Mouse (Mus musculus): ENCODE data around the gene Clk4. TPM values are rescaled to one million over a fixed set of nuclear protein-coding genes. Genes with fewer than 3 reads are reported as not detected.

Clk4 gene
- polyA plus RNA-seq, 1 experiment from 2014 or later, result 138 TPM

DNA sequence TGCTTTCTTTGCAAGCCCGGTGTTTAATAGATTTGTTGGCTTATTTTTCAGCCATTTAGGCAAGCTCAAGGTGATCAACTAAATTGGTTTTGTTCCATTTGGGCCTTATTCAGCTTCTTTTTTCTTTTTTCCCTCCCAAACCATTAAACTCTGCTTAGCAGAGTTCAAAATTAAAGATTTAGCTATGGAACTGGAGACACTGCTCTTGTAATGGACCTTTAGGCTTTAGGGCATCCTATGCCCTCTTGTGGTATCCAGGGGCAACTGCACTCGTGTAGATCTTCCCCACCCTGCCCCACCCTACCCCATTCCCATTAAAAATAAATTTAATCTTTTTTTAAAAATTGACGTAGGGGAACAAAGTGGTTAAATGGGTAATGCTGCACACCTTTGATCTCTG is 3.8 kb downstream of the Clk4 start:
- no peaks in the 10 kb centered on the region for H3K9me3 ChIP-seq
- 0 out of 2 replicates have a peak overlapping the region, but pooled peaks have one; percentile 13 for H3K4me3 ChIP-seq
- no peak overlapping the region for H3K9ac ChIP-seq
- ATAC-seq (ENCODE audit: insufficient number of reproducible peaks, insufficient read depth, low FRiP score, low TSS enrichment, low read depth), result no peak
- peak overlapping the region; percentile 84 for H3K4me2 ChIP-seq
- peaks cover 18% of the 10 kb centered on the region for H3K36me3 ChIP-seq
- H3K27me3 ChIP-seq, result no peaks in the 10 kb centered on the region
- 45% methylated on average over 3 of the region's 3 CpGs for WGBS
- peaks cover 32% of the 10 kb centered on the region for H3K4me1 ChIP-seq
- H3K27ac ChIP-seq, result no peak overlapping the region

DNA sequence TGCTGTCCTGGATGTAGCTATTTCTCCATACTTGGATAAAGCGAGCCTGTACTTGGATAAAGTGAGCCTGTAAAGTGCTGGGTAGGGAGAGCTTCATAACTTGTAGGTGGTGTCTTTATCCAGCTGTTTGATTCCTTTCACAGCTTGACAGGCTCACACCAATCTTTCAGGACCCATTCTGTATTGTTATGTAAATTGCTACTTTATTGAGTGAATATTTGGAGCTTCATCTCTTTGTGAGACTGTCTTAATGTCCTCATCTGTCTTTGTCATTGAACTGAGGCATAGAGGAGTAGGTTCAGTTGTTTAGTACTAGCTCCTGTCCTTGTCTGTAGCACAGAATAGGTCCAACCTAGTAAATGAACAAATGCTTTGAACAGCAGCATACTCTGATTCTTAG is 12.9 kb downstream of the Clk4 start:
- H3K36me3 ChIP-seq, result peaks cover 69% of the 10 kb centered on the region
- 85% methylated on average over 1 of the region's 1 CpGs for WGBS
- no peaks in the 10 kb centered on the region for H3K4me1 ChIP-seq
- H3K27me3 ChIP-seq, result no peaks in the 10 kb centered on the region
- H3K9ac ChIP-seq, result no peak overlapping the region
- no peak overlapping the region for H3K4me2 ChIP-seq
- ATAC-seq (ENCODE audit: insufficient number of reproducible peaks, insufficient read depth, low FRiP score, low TSS enrichment, low read depth), result no peak
- no peak overlapping the region for H3K27ac ChIP-seq
- H3K4me3 ChIP-seq, result no peak overlapping the region
- no peaks in the 10 kb centered on the region for H3K9me3 ChIP-seq

DNA sequence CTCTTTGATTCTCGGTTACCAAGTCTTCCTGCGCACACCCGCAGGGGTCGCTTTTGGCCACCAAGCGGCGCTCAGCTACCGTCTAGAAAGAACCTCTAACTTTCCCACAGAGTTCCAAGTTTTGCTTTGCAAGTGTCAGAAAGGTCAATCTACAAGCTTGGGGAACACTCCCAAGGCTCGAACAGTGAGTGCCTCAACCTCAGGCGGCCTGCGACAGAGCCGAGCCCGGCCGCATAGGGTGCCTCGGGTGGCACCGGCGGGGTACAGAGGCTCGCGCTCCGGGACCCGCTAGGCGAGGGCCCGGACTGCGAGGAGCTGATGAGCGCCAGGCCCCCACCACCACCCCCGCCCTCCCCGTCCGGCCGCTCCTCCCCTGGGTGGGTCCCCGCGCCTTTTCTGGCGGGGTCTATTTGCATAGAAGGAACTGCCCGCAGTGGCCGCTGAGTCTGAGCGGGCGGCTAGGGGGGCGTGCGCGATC is 28.1 kb downstream of the Clk4 start, which contains the start of gene Col23a1:
TSS of gene Col23a1 (plus strand) at position 357 of the 478 bp plus-strand sequence.
- H3K36me3 ChIP-seq, result peaks cover 5% of the 10 kb centered on the region; the same call in 1 of the 2 replicates
- H3K9me3 ChIP-seq, result no peaks in the 10 kb centered on the region
- peak within 1 kb of the TSS; percentile 87 for H3K4me2 ChIP-seq
- H3K4me1 ChIP-seq, result peaks cover 29% of the 10 kb centered on the region
- peaks cover 12% of the 10 kb centered on the region; the same call in 1 of the 2 replicates for H3K27me3 ChIP-seq
- ATAC-seq (ENCODE audit: insufficient number of reproducible peaks, insufficient read depth, low FRiP score, low TSS enrichment, low read depth), result peak; percentile 80
- peak within 1 kb of the TSS; percentile 69 for H3K4me3 ChIP-seq
- peak within 1 kb of the TSS; percentile 80 for H3K27ac ChIP-seq
- H3K9ac ChIP-seq, result peak within 1 kb of the TSS; percentile 79
- under 1% methylated on average over 38 of the region's 38 CpGs for WGBS

DNA sequence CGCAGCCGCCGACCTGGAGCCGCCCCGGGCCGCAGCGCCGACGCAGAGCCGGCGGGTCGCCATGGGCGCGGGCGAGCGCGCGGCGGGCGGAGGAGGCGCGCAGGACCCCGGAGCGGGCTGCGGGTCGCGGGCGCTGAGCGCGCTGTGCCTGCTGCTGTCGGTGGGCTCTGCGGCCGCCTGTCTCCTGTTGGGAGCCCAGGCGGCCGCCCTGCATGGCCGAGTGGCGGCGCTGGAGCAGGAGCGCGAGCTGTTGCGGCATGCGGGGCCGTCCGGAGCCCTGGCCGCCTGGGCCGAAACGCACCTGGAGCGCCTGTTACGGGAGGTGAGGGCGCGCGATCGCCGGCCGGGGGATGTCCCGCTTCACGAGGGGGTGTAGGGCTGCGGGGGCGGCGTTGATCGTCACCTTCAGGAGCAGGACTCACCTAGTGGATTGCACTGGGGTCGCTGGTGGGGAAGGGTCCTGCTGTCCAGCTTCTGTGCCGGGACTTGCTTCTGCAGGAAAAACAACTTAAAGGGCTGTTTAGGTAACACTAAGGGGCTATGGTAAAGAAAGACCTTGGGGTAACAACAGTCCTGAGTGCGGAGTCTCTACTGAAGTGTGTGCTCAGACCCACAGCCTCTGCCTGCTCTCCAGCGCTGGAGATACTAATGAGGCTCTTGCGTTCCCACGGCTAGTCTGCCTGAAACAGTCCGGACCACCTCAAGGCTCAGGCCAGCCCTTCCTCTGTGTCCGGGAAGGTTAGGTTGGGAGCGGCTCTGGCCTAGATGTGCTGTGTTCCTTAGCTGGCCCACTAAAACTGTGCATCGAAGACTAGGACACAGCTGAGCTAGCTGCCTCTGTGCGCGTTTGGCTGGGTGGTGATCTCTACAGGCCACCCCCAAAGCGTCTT is 28.8 kb downstream of the Clk4 start:
- peak overlapping the region; percentile 69 for H3K4me3 ChIP-seq
- peaks cover 12% of the 10 kb centered on the region; the same call in 1 of the 2 replicates for H3K27me3 ChIP-seq
- WGBS, result 2% methylated on average over 68 of the region's 74 CpGs
- peak overlapping the region; percentile 79 for H3K9ac ChIP-seq
- H3K27ac ChIP-seq, result peak overlapping the region; percentile 80
- peak overlapping the region; percentile 87 for H3K4me2 ChIP-seq
- H3K4me1 ChIP-seq, result peaks cover 30% of the 10 kb centered on the region
- peak; percentile 67 for ATAC-seq (ENCODE audit: insufficient number of reproducible peaks, insufficient read depth, low FRiP score, low TSS enrichment, low read depth)
- no peaks in the 10 kb centered on the region for H3K9me3 ChIP-seq
- H3K36me3 ChIP-seq, result no peaks in the 10 kb centered on the region

DNA sequence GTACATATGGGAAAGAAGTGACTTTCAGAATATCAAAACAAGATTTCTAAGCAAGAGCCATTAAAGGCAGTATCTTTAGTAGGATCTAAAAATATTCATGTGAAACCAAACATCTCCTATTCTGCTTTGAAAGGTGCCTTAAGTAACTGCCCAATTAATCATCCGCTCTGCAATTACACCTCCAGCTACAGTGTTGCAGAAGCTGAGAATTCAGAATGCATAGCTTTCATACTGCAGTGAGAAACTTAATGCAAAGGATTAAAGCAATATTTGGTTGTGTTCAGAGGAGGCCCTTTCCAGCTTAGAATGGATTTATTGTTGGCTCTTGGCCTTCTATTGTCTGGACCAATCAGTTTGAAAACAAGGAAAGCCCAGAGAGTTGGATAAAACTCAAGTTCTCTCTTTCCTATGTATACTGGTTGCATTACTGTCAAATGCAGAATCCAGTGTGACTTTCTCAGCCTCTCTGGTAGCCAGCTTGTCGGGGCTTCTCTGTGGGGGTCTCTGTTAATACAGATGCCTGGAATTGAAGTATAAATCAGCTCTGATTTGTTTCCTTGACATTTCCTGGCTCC is 32.5 kb downstream of the Clk4 start:
- no peak for ATAC-seq (ENCODE audit: insufficient number of reproducible peaks, insufficient read depth, low FRiP score, low TSS enrichment, low read depth)
- Histone ChIP-seq H3K36me3 (peaks cover 5% of the 10 kb centered on the region; the same call in 1 of the 2 replicates), H3K27ac (peak overlapping the region; percentile 34; the same call in 1 of the 2 replicates), H3K4me1 (peaks cover 27% of the 10 kb centered on the region), H3K9ac (no peak overlapping the region), H3K27me3 (peaks cover 12% of the 10 kb centered on the region; the same call in 1 of the 2 replicates), H3K4me3 (no peak overlapping the region), H3K9me3 (peaks cover 6% of the 10 kb centered on the region; the same call in 1 of the 2 replicates), H3K4me2 (no peak overlapping the region)
- 57% methylated on average over 2 of the region's 2 CpGs for WGBS

DNA sequence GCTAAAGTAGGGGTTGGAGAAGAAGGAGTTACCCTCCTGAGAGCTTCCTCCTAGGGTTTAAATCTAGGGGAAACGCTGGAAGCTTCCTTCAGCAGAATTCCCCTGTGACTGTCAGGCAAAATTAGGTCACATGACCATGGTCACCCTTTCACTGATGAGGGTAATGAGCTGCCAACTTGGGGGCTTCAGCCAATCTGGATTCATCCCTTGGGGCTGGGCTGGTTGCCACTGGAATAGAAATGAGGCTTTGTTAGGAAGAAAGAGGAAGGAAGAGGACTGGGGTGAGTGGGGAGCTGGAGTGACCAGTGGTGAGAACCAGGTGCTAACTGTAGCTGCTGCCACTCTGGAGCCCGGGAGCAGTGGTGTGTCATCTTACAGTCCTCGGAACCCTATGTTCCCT is 34.2 kb downstream of the Clk4 start:
- H3K9me3 ChIP-seq, result peaks cover 6% of the 10 kb centered on the region; the same call in 1 of the 2 replicates
- H3K4me2 ChIP-seq, result no peak overlapping the region
- H3K4me3 ChIP-seq, result no peak overlapping the region
- no peak overlapping the region for H3K27ac ChIP-seq
- WGBS, result 90% methylated on average over 3 of the region's 3 CpGs
- ATAC-seq (ENCODE audit: insufficient number of reproducible peaks, insufficient read depth, low FRiP score, low TSS enrichment, low read depth), result no peak
- H3K9ac ChIP-seq, result no peak overlapping the region
- H3K4me1 ChIP-seq, result peaks cover 18% of the 10 kb centered on the region
- peaks cover 9% of the 10 kb centered on the region; the same call in 1 of the 2 replicates for H3K27me3 ChIP-seq
- H3K36me3 ChIP-seq, result peaks cover 5% of the 10 kb centered on the region; the same call in 1 of the 2 replicates

DNA sequence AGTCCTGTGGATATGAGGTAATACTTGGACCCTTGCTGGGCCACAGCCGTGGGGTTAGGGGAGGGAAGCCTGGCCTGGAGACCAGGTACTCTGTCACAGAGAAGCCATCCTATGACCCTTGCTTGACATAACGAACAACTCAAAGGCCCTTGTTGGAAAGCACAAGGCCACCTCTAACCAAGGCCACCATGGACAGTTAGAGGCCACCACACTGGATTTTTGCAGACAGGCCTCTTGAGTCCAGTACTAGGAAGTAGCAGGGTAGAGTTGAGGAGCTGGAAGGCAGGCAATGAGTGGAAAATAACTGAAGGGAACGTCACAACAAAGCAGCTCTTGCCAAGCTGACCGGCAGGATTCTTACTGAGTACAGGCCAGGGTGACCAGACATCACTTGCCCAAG is 37.2 kb downstream of the Clk4 start:
- 93% methylated on average over 4 of the region's 4 CpGs for WGBS
- Histone ChIP-seq H3K27me3 (no peaks in the 10 kb centered on the region), H3K9me3 (peaks cover 6% of the 10 kb centered on the region; the same call in 1 of the 2 replicates), H3K4me3 (no peak overlapping the region), H3K9ac (no peak overlapping the region), H3K27ac (no peak overlapping the region), H3K4me2 (no peak overlapping the region), H3K36me3 (peaks cover 5% of the 10 kb centered on the region; the same call in 1 of the 2 replicates), H3K4me1 (peaks cover 11% of the 10 kb centered on the region)
- no peak for ATAC-seq (ENCODE audit: insufficient number of reproducible peaks, insufficient read depth, low FRiP score, low TSS enrichment, low read depth)

DNA sequence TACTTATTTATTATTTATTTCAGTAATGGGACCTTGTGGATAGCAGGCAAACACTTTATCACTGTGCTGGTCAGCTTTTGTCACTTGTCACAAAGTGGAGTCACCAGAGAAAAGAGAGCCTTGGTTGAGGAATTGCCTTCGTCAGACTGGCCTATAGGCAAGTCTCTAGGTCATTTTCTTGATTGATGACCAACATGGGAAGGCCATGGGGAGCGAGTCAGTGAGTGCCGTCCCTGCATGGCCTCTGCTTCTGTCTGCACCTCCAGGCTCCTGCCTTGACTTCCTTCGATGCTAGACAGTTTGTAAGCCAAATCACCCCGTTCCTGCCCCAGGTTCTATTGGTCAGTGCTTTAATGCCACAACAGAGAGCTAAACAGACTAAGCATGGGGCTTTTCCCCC is 40.9 kb downstream of the Clk4 start:
- no peak overlapping the region for H3K4me2 ChIP-seq
- H3K4me3 ChIP-seq, result no peak overlapping the region
- H3K27me3 ChIP-seq, result no peaks in the 10 kb centered on the region
- no peaks in the 10 kb centered on the region for H3K9me3 ChIP-seq
- no peak overlapping the region for H3K27ac ChIP-seq
- H3K4me1 ChIP-seq, result peaks cover 22% of the 10 kb centered on the region
- H3K9ac ChIP-seq, result no peak overlapping the region
- H3K36me3 ChIP-seq, result no peaks in the 10 kb centered on the region
- no peak for ATAC-seq (ENCODE audit: insufficient number of reproducible peaks, insufficient read depth, low FRiP score, low TSS enrichment, low read depth)
- WGBS, result 89% methylated on average over 5 of the region's 5 CpGs

DNA sequence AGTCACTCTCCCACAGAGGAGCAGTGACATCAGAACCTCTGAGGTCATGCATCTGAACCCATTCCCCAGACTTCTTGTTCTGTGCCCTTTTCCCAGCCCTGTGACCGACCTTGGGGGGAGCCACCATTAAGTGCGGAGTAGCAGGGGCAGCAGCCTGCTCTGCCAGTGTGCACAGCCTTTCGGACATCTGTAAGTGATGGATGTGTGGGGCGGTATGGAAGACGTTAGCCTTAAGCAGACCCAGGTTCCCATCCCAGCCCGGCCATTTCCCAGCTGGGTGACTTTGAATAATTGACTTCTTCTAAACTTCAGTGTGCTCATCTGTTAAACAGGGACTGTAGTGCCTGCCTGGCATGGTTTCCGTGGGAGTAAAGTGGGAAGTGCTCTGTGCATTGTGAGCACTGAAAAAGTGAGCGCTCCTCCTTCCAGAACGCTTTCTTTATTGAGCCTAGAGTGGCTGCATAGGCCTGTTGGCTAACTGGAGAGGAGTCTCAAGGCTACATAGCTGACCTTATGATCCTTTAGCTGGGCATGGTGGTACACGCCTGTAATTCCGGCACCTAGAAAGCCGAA is 42.5 kb downstream of the Clk4 start:
- no peak for ATAC-seq (ENCODE audit: insufficient number of reproducible peaks, insufficient read depth, low FRiP score, low TSS enrichment, low read depth)
- 48% methylated on average over 12 of the region's 12 CpGs for WGBS
- no peaks in the 10 kb centered on the region for H3K9me3 ChIP-seq
- no peak overlapping the region for H3K9ac ChIP-seq
- no peak overlapping the region for H3K27ac ChIP-seq
- H3K4me3 ChIP-seq, result no peak overlapping the region
- peaks cover 33% of the 10 kb centered on the region for H3K4me1 ChIP-seq
- H3K36me3 ChIP-seq, result no peaks in the 10 kb centered on the region
- no peaks in the 10 kb centered on the region for H3K27me3 ChIP-seq
- H3K4me2 ChIP-seq, result no peak overlapping the region

DNA sequence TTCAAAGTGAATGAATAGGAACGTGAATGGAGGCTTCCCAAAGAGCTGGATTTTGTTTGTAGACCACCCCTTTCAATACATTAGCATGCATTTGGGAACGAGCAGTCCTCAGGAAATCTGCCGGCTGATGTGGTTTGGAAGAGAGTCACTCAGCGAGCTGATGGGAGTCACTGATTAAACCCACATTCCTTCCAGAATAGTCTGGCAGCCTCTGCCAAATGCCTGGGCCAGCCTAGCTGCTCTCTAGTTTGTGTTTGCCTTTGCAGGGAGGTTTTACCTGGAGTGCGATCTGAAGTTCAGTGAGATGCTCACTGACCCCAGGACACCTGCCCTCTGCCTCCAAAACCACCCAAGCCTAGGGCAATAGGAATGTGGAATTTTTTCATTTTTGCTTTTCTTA is 46.8 kb downstream of the Clk4 start:
- WGBS, result 26% methylated on average over 5 of the region's 5 CpGs
- no peak for ATAC-seq (ENCODE audit: insufficient number of reproducible peaks, insufficient read depth, low FRiP score, low TSS enrichment, low read depth)

DNA sequence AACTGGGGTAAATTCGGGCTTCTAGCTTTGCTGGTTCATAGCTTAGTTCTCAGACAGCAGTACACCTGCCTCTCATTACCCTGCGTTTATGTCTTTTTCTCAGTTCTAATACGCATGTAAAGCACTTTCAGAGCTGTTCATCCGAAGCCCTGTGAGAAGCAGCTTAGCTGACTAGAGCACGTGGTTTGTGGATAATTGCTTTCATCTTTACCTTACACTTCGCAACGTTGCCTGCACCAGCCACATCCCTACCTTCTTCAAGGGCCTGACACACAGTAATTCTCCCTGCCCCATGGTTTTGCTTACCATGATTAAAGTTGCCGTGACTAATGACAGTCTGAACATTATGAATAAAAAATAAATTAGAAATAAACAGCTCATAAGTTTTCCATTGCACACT is 50.3 kb downstream of the Clk4 start:
- no peak overlapping the region for H3K4me3 ChIP-seq
- no peak overlapping the region for H3K9ac ChIP-seq
- no peaks in the 10 kb centered on the region for H3K27me3 ChIP-seq
- WGBS, result 42% methylated on average over 8 of the region's 8 CpGs
- ATAC-seq (ENCODE audit: insufficient number of reproducible peaks, insufficient read depth, low FRiP score, low TSS enrichment, low read depth), result no peak
- H3K4me2 ChIP-seq, result no peak overlapping the region
- H3K27ac ChIP-seq, result no peak overlapping the region
- peaks cover 31% of the 10 kb centered on the region for H3K4me1 ChIP-seq
- H3K9me3 ChIP-seq, result no peaks in the 10 kb centered on the region
- no peaks in the 10 kb centered on the region for H3K36me3 ChIP-seq

More for the DNA sequence above, 46.8 kb downstream of the Clk4 start:
- H3K36me3 ChIP-seq, result no peaks in the 10 kb centered on the region
- H3K4me1 ChIP-seq, result peaks cover 45% of the 10 kb centered on the region
- H3K9me3 ChIP-seq, result no peaks in the 10 kb centered on the region
- peak overlapping the region; percentile 75 for H3K27ac ChIP-seq
- H3K4me3 ChIP-seq, result no peak overlapping the region
- H3K27me3 ChIP-seq, result no peaks in the 10 kb centered on the region
- H3K9ac ChIP-seq, result no peak overlapping the region
- H3K4me2 ChIP-seq, result peak overlapping the region; percentile 9; the same call in 1 of the 2 replicates
